Mouse (Mus musculus): ENCODE data around the gene Stk17b.
A peak's percentile ranks its signal among the peaks of the same experiment; 100 is the strongest.
"Not testable (repeated sequence)": the region's sequence is repeated elsewhere in the genome, so short reads cannot be mapped to it uniquely, and the experiment has no call there.

Stk17b gene

DNA sequence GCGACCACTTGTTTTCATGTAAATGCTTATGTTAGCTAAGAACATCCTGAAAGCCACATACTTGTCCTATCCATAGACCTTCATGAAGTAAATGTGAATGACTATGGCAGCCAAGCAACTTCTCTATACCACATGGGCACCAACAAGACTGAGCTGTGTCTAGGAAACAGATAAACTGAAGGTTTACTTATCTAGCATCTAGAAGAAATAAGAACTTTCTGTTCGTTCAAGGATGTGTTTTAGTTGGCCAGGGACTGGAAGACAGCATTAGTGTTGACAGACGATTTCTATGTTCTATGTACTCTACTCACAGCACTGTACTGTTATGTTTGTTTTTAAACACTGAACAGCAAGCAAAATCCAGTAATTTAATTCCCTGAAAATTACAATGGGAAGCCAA lies 2.9 kb downstream of the Stk17b start:
- DNase-seq (ENCODE audit: low spot score): no peak

DNA sequence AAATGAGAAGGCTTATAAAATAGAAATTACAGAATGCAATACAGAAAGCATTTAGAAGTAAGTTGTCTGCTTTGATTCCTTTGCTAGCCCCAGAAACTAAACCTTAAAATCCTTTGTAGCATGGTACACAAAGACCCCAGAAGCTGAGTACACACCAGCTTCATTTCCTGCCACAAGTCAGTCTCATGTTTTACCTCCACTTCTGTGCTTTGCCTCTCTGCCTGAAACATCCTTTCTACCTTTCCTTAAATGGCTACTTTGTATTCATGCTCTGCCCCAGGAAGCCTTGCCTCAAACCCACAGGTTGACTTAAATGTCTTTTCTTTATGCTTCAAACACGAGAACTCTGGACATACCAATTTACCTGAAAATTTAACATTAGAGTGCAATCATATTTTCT lies 3.7 kb downstream of the Stk17b start:
- peak; percentile 73 for DNase-seq (ENCODE audit: low spot score)

DNA sequence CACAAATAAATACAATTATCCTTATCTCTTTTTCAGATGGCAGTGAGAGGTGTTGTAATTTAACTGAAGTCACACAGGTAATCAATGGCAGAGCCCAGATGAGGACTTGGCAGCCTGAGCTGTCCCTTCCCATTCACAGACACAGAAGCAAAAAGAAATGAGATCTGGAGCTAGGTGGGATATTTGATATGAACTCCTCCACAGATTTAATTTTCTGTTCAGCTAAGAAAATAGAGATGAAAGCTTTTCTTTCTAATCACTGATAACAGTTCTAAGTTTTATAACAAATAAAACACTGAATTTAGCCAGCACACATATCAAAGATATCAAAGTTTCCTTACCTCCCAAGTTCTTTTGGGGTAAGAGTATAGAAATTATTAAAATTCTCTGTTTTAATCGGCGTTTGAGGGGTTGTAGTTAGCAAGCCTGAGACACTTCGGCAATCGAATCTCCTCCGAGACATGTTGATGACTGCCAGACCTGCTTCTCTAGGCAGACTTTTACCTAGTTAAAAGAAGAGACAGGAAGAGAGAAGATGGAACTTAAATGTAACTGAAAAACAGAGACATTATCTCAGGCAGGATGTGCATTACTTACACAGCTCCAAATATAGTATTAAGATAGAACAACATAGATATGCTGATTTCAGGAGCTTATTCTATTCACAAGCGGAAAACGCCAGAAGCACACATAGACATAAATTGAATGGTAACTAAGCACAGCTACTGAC lies 8.7 kb downstream of the Stk17b start:
- DNase-seq (ENCODE audit: low spot score): peak; percentile 57

DNA sequence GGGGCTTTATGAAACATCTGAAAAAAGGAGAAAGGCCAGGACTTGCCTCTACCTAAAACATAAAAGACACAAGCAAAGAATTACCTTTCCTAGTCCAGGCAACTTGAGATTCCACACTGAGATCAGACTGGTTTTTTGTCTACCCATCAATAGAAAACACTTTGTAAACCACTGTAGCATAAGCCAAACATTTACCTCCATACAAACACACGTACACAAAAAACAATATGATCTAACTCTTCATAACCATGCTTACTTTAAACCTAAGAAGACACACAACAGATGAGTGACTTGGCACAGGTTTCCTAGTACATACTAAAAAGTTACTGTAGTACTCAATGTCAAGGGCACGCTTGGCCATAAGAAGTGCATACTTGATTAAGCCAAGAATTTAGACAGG lies 9.5 kb downstream of the Stk17b start:
- no peak for DNase-seq (ENCODE audit: low spot score)

DNA sequence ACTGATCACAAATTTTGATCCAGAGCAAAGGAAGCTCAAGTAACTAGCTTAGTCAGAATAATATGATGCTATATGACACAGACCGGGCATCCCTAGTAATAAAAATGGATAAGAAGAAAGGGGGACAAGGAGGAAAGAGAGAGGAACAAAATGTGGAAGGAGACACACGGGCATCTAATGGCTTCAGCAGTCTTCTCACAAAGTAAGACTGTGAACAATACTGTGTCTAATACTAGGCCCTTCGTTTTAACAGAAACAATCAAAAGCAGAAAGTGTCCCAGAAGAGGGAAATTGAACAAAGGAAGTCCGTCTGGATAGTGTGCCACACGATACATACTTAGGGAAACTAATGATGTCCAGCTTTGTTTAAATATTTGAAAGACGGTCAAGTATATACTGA lies 10.0 kb downstream of the Stk17b start:
- DNase-seq (ENCODE audit: low spot score): no peak

DNA sequence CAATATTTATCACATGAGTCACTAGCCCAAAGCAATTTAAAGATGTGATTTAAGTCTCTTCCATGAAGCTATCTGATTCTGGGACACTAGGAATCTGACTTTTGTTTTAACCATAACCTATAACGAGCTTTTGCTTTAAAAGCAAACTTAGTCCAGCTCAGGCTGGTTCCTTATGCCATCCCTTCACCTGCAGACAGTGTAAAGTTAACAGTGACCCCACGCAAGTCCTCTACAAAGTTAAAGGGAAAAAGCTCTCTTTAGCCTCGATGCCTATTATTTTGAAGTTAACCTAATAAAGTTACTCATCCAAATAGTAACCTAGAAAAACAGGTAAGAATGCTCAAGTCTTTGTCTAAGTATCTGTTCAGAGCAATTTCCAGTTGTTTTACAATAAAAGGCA lies 10.5 kb downstream of the Stk17b start:
- no peak for DNase-seq (ENCODE audit: low spot score)

DNA sequence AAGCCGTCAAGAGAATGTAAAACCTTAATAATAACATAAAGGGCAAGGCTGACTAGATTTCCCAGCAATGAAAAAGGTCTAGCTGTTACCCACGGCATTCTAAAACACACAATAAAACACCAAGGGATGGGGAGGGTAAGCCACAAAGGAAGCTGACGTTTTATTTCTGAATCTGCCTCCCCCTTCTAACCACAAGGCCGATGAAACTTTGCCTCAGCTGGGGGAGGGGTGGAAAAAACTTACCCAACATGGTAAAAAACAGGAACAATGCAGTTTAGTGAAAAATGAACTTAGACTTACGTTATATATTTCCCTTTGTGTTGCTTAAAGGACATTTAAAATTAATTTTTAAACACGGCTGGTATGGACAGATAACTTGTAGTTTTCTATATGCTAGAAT lies 11.0 kb downstream of the Stk17b start:
- DNase-seq (ENCODE audit: low spot score): peak; percentile 91

DNA sequence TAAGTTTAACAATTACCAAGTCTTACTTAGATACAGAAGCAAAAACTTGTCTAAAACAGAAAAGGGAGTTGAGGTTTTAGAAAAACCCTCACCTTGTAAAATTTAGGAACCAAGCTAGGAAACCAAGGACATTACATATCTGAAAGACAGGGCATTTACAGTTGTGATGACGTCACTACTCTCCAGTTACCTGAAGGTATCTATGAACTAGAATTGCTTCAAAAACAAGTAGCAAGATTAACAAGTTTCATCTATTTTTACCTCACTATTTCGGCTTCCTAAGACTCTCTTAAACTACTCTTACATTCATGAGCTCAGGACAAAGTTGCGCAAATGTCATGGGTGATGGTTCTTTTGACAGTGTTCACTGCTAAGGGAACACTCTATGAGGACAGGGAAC lies 12.1 kb downstream of the Stk17b start:
- no peak for DNase-seq (ENCODE audit: low spot score)

DNA sequence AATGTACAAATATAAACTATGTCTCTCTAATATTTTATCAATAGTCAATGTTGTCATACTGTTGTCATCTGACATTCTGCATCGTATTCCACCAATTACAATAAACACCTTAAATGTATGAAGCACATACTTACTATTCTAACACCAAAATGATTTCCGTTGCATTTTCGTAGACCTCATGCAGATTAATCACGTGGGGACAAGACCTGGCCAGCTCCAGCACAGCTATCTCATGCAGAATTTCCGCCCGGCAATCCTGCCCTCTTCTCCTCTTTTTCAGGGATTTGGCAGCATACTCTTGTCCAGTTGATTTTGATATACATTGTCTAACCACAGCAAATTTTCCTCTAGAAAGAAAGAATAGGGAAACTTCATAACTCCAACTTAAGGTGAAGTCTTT lies 13.5 kb downstream of the Stk17b start:
- no peak for DNase-seq (ENCODE audit: low spot score)

DNA sequence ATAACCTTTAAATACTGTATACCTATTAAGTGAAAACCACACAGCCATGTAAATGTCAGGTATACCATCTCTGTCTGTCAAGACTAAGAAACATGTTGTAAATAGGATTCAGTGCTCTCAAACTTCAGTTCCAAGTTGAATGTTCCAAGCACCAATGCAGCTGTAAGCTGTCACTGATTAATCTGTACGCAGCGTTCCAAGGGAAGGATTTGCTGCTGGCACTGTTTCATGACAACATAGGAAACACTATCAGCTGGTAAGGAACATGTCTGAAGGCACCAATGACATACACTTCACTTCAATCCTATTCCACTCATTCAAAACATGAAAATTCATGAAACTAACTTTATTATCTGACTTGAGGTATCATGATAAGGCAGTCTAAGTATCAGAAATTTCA lies 18.9 kb downstream of the Stk17b start:
- no peak for DNase-seq (ENCODE audit: low spot score)

DNA sequence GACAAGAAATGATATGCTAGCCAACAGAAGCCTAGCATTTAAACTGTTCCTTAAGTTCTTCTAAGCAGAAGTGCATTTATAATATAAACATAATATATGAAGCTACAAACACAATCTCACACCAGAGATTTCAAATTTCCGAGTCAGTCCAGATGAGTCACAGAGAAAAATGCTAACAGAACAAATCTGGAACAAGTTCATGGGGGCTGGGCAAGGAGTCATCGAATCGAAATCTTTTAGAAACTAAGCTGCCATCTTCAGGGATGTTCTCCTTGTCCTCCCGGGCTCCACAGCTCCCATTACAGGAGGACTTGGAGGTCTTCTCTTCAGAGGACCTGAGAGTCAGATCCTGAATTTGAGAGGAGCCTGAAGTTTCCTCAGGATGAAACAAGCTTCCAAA lies 27.7 kb downstream of the Stk17b start:
- DNase-seq (ENCODE audit: low spot score): no peak

DNA sequence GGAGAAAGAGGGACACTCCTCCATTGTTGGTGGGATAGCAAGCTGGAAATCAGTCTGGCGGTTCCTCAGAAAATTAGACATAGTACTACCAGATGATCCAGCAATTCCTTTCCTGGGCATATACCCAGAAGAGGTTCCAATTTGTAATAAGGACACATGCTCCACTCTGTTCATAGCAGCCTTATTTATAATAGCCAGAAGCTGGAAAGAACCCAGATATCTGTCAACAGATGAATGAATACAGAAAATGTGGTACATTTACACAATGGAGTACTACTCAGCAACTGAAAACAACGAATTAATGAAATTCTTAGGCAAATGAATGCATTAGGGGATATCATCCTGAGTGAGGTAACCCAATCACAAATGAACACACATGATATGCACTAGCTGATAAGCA lies 31.5 kb downstream of the Stk17b start:
- not testable (repeated sequence) for DNase-seq (ENCODE audit: low spot score)

DNA sequence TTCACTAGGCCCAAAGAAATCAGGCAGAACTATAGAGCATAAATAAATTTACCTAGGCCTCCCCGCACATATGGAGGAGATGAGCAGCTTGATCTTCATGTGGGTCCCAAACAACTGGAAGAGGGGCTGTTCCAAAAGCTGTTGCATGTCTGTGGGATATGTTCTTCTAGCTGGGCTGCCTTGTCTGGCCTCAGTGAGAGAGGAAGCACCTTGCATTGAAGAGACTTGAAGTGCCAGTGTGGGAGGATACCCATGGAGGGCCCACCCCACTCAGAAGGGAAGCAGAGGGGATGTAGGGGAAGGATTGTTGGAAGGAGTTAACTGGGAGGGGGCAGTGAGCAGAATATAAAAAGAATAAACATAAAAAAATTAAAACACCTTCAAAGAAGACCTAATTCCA lies 33.9 kb downstream of the Stk17b start:
- DNase-seq (ENCODE audit: low spot score): no peak

DNA sequence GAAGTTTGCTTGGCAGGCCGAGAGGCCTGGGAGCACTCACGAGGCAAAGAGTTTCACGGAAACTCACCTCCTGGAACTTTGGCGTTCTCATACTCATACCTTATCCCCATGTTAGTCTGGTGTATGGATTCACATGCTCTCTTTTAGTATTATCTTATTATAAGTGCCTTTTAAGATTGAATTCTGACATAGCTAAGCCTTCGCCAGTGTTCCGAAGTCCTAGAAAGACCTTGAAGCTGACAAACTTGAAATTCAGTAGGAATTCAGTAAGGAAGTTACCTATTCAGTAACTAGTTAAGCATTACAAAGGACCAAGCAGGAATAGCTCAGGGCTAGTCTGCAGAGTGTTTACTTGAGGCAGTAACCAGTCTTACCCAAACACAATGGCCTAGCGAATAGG lies 34.3 kb downstream of the Stk17b start:
- not testable (repeated sequence) for DNase-seq (ENCODE audit: low spot score)

DNA sequence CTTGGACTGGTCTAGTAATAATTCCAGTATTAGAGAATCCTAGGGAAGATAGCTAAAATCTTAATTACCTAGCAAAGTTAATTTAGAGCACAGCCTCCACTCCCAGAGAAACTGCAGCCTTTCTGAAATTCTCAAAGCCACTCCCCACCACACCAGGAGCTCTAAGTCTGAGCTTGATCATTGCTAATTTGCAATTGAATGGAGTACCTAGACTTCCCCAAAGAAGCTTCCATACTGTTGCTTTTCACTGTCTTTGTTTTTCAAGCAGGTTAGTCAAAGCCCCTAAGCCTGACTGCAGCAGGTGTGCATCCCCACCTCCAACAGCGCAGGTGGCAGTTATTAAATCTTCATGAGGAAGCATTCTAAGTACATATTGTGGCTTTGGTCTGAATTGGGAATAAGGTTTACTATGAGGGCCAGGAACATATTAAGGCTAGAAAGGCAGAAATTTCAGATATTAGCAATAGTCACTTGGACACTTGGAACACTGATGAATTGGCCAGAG lies 35.1 kb downstream of the Stk17b start:
- not testable (repeated sequence) for DNase-seq (ENCODE audit: low spot score)

DNA sequence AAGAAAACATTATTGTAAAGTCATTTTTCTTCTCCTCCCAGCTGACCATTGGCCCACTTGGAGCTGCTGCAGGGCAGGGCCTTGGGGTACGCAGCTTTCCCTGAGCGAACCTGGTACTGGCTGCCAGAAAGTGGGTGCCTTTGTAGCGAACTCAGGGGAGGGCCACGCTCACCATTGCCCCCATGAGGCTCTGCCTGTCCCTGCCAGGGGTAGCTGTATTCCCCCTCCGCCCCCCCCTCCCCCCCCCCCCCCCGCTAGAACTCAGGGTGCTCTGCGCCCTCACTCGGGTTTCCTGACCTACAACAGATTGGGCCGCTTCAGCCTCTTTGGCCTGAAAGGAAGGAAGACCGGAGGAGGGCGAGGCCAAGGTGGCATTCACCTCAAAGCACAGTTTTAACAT lies 36.5 kb downstream of the Stk17b start:
- DNase-seq (ENCODE audit: low spot score): no peak

DNA sequence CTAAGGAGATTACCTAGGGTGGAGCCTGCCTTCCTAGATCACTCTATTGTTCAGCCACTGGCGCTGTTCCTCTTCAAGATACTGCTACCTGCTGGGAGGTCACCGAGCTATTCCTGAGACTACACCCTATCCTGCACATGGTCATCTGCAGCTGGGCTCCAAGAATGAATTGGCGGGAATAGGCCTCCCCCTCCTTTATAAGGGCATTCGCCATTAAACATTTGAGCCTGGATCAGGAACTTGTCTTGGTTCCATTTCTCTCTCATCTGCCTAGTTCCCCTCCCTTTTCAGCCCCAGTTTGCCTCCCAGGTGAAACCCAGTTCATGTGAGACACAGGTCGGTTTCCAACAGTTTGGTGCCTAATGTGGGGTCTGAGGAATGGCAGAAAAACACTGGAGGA lies 39.0 kb downstream of the Stk17b start:
- DNase-seq (ENCODE audit: low spot score): no peak

DNA sequence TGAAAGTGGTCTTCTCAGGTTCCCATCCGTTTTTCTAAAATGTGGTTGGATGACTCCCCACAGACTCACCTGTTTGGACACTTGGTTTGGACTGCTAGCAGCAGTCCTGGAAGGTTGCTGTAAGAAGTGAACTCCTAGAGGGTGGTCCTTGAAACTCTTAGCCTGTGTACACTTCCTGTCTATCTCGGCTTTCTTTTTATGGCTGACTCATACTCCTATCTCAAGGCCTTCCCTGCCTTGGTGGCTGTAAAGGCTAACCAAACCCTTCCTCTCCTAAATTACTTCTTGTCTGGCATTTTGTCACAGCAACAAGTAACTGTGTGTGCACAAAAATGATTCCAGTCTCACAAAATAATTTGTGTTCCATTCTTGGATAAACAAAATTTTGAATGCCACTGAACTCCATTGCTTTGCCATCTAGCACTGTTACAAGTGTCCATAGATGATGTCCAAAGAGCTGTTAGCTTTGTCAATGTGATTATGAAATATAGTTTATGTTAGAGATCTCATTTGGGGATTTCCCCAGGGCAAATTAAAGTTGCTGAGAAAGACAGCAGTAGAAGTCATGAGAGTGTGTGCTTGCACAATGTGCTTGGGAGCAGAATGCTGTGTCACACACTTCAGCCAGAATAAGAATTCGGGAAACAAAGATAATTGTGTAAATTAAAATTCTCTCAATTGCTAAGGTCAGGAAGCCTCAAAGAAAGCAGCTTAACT lies 43.1 kb downstream of the Stk17b start:
- no peak for DNase-seq (ENCODE audit: low spot score)

DNA sequence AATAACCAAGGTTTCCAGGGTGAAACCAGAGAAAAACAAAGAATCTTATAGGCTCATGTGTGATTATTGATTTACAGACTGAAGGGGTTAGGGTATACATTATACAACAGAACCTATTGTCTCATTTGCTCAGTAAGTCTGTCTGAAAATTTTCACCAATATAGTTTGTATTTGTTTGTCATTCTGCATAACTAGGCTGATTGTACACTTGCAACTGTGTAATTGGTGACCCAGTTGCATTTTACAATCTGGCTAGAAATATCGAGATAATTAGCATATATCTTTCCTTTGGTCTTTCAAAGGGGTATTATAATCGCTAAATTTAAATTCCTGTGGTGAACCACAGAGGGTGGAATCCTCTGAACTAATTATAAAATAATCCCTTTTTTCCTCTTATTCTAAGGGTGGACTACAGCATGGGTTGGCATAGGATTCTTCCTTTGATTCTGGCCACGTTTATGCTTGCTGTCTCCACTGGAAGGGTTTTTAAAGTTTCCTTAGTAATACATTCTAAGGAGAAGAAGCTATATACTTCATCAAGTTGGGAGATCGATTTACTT lies 44.2 kb downstream of the Stk17b start:
- no peak for DNase-seq (ENCODE audit: low spot score)

DNA sequence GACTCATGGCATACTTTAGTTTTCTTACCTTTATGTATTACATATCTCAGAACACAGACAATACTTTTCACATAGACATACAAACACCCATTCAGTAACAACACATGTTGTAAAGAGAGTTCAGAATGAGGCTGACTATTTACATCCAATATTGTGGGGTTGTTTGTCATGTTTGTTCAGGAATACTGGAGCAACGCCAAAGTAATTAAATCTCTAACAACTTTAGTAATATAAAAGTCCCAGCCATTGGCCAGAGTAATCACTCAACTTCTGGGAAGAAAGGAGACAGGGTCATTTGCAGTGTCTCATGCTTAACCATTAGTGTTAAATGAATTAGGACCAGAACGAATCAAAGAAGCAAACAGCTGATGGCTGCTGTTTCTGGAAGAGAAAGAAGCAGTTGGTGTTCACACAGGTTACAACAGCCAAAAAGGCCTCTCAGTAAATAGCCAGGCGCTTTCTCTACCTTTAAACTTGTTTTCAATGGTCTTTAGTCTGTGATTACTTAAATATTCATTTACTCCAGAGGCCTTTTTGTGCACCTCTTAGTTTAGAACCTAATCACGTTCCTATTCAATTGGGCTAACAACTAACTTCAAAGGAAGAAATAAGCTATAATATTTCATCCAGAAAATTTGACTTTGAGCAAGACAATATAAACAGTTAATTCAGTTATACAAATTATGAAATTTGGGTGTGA lies 44.8 kb downstream of the Stk17b start:
- not testable (repeated sequence) for DNase-seq (ENCODE audit: low spot score)

DNA sequence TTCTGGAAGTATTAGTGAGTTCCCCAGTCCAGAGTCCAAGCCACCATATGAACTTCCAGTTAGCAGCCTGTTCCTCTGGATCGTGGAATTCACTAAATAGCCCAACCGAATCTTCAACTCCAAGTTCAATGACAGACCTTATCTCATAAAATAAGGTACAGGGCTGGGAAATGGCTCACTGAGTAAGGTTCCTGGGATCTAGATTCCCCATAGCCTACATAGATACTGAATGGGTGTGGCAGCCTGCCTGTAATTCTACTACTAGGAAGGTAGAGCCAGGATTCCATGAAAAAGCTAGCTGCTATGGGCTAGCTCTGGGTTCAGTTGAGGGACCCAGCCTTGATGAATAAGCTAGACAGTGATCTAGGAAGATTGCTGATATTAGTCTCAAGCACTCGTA lies 48.4 kb downstream of the Stk17b start:
- no peak for DNase-seq (ENCODE audit: low spot score)

DNA sequence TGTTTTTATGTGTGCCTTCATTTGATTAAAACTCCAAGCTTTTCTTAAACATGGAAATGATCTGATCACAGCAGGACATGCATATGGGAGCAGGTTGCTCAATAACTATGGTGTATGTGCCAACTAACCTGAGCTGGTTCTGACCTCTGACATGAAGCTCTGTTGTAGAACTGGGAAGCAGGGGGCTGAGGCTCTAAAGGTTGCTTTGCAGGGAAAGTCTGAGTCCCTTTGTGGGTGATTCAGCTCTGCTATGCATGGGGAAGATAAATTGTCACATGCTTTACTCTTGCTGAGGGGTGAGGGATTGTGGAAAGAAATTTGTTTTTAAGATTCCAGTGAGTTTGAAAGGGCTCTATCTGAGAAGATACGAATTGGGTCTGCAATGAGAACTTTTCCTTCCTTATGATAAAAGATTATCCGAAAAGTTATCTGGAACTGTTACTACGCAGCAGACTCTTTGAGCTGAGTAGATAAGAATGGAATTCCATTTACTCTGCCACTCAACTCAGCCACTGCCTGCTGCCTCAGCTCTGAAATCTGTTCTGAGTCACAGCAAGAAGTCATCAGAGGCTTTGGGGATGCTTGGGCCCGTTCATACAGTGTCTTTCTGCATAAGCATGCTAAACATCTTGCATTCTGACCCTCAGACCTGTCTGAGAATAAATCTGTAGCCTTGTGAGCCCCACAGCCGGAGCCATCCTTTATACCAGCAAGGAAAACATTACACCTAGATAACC lies 56.4 kb downstream of the Stk17b start:
- DNase-seq (ENCODE audit: low spot score): no peak
